Mouse (Mus musculus) embryo, embryonic 11 days (tissue): ENCODE measurements around the gene Hltf.
"Not testable (repeated sequence)": the region's sequence is repeated elsewhere in the genome, so short reads cannot be mapped to it uniquely, and the experiment has no call there.

Experiments used
- DNase-seq: peaks from one replicate; pipeline ENCODE4 v3.0.0-alpha.2; 2015

Hltf gene

DNA sequence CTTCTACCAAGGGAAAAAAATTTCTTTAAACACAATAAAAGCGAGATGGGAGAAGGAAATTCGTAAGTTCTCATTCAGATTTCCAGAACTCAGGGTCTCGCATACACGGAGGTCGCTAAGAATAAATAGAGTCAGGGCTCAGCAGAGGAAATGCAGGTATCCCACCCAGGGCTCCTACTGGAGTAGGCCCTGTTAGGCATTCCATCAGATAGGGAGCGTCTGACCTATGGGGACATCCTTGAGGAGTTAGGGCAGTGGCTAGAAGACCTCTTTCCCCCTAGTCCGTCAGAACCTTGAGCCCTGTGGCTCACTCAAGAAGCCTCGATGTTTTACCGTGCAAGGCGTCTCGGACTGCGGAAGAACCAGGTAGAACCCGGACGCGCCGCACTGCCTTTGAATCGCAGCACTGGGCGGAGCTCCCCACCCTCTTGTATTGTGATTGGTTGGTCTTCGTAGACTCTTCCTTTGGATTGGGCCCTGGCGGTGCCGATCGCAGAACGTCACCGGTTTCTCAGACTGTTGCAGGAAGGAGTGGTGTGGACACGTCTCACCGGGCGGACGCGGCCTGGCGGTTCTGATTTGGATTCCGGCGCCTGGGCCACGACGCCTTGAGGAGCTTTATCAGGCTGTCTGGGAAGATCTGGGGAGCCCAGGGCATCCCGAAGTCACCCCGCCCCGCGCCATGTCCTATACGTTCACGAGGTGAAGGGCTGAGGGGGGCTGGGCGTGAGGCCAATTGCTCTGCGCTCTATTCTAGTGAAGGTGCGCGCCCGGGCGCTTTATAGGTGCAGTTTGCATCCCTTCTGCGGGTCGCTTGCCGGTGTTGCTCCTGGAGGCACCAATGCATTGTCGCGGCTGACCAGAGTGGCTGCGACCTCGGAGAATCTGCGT is at the start of gene Hltf:
Gene Hltf, plus strand, starts transcription at position 506 of the 891 bp plus-strand sequence.
- peak; percentile 94 for DNase-seq

DNA sequence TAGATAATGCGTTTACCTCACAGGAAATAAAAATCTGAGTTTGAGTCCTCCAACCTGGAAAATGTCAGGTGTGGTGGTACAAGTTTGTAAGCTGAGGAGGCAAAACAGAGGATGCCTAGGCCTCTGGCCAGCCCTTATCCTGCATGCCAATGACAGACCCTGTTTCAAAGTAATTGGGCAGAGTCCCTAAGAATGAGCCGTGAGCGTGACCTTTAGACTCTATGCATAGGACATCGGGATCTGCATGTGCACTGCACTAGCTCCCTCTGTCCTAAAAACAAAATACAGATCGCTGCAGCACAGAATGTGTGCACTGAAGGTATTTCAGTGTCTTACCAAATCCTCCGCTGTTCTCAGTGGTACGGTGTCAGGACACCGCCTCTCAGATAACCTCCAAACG is 47.1 kb upstream of the Hltf start:
- DNase-seq: no peak

DNA sequence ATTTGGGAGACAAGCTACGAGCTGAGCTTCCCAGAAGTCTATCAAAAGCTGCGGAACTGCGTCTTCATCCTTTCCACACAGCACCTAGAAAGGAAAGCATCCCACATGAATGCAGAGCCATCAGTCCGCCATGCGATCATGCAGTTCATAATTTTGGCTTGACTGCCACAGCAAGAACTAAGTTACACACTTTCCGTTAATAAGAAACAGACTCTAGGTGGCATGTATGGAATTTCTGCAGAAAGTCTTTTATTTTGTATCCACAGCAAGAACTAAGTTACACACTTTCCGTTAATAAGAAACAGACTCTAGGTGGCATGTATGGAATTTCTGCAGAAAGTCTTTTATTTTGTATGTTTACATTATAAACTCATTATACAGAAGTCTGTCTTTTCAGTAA is 46.7 kb upstream of the Hltf start:
- DNase-seq: peak; percentile 40

DNA sequence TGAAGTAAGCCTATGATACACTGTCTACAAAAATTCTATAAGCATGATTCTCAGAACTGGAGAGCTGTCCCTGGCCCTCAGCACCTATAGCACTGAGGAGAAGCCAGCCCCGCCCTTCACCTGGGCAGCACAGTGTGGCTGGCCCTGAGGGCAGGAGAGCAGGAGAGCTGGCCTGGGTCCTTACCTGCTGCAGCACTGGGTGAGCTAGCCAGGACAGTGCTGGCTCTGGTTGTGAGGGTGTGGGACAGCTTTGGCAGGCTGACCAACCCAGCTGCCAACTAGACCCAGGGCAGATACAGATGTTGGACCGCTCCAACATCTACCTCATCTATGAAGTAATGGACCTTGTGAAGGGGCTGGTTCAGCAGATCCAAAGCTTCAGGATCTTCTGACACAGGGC is 43.2 kb upstream of the Hltf start:
- no peak for DNase-seq

DNA sequence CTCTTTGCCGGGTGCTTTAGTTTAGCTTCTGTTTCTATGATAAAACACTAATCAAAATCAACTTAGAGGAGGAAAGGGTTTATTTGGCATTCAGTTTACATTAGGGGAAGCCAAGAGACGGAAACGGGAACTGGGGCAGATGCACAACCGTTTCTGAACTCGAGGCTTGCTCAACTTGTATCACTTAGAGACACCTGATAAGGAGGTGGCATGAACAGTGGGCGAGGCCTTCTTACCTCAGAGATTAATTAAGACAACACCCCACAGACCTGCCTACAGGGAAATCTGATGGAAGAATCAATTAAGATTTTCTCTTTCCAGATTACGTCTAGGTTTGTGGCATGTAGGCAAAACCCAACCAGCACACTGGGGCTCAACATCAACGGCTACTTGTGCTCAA is 39.5 kb upstream of the Hltf start:
- no peak for DNase-seq

DNA sequence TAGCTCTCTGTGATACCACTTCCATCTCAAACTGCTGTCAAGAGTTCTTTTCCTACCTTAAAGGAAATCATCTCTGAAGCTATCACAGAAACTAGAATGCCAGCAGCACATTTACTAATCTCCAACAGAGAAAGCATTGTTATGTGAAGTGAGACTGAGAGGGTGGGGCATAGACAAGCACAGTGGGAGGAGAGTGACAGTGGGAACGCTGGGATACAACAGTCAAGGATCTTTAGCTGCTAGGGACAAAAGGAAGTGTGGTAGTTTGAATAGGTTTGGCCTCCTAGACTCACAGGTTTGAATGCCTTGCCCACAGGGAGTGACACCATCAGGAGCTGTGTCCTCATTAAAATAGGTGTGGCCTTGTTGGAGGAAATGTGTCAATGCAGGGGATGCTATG is 33.8 kb upstream of the Hltf start:
- no peak for DNase-seq

DNA sequence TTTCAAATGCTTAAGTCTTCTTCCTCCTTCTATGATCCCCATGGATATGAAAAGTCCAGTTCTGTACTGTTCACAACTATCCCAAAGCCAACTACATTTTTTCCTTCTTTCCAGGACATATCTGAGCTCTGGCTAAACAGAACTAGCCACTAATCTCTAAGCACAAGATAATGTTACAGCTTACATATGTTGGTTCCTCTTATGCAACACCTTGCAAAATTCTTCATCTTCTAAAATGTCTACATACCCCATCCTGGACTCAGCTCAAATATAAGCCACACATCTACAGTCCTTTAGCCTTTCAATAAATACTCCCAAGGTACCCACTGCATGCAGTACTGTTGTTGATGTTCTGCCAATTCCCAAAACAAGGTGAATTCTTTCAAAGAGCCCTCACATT is 31.1 kb upstream of the Hltf start:
- DNase-seq: no peak

DNA sequence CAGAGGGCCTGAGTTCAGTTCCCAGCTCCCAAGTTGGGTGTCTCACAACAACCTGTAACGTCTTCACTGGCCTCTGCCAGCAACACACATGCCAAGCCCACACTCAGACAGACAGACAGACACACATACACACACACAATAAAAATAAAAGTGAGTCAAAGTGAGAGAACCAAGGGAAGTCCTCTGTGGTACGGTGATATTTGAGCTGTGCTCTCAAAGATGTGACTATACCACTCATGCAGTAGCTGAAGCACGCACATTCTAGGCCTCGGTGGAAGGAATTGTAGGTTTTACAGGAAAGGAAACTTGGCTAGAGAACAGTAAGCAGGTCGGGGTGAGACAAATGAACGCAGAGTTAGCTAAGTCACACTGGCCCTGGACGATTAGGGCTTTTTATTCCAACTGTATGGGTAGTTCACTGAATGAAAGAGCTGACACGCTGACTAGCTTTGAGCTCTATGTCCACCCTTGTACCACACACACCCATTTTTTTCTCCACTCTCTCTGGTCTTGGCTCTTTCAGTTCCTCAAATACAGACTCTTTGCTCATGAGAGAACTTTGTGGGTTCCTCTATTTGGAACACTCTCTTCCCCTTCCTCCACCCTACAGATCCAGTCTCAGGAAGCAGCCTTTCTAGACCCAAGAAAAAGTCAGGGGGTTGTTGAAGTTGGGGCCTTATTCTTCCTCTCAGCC is 30.5 kb upstream of the Hltf start:
- no peak for DNase-seq

DNA sequence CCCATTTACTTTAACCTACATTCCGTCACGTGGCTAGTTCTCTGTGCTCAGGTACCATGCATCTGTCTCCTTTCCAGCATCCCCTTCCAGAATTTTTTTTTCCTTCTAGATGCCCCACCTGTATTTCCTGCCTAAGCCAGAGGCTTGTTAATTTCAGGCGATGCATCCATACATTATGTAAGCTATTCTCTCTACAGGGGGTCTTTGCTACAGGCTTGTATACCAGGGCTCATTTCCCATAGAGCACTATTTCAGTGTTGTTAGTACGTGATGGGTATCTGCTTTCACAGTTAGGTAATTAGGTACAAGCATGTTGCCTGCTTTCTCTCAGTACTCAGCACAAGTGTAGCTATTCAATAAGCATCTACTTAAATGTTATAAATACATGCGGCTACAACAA is 29.8 kb upstream of the Hltf start:
- DNase-seq: no peak

DNA sequence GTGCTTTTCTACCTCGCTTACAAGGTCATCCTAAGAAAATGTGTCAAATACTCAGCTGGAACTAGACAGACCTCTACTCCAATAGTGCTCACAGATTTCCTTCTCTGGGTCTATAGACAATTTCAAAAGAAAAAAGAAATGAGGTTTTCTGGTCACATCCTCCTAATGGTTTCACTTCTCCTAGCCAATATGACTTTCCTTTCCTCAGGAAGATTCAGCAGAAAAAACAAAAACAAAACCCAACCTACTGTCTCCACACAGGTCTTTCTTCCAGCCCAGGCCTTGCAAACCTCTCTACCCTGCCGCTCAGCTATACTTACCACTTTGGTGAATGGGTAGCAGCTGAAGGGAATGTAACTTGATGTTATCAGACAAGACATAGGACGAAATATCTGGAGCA is 29.0 kb upstream of the Hltf start:
- DNase-seq: no peak

DNA sequence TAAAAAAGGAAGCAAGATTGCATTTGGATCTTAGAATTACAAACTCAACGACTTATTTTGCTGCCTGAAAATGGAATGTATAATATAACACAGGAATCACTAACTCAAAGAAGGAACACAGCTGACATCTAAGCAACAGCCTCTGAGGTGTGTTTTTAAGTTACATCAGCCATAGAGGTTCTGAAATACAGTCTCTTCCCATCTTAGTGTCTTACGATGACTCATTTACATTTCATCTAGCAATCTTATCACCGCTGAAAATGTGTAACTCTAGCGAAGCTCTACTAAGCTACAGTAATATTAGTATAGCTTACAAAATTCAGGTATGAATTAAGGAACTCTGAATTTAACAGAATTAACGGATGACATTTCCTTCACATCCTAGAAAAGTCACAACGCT is 26.8 kb upstream of the Hltf start:
- no peak for DNase-seq

DNA sequence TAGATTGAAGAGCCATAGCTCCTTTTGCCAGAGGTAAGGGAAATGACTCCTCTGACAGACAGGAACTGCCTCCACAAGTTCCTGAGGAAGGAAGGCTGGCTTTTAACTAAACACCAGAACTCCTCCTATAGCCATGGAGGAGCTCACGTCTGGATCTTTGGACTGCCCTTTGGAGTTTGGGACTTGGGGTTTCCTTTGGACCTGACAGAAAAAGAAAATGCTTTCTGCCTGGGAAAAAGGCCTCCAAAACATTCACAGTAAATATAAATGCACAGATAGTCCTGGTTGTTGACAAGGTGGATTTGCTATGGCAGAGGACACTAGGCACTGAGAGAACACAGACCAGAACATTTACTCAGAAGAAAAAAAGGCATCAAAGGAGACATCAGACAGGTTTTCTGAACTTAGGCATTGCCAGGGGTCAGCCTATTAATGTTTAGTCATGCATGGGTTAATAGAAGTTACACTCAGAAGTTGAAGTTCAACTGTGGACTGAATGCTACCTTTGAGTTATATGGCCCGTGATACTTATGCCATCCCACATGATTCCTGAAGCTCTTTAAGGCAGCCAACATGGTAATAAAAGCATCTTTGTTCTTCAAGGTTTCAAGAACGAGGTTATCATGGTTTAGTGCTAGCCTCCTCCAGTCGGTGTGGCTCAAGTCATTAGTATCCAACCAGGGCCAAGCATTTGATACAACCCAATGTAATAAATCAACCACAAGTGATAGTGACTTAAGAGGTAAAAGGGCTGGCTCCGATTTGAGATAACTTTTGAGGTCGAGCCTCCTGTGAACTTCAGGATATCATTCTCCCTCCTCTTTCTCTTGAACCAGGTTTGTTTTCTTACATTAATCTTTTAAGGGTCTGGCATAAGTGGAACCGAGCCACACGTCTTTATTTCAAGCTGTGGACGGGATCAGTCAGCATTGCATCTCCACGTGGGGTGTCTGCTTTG is 23.6 kb upstream of the Hltf start:
- DNase-seq: no peak

DNA sequence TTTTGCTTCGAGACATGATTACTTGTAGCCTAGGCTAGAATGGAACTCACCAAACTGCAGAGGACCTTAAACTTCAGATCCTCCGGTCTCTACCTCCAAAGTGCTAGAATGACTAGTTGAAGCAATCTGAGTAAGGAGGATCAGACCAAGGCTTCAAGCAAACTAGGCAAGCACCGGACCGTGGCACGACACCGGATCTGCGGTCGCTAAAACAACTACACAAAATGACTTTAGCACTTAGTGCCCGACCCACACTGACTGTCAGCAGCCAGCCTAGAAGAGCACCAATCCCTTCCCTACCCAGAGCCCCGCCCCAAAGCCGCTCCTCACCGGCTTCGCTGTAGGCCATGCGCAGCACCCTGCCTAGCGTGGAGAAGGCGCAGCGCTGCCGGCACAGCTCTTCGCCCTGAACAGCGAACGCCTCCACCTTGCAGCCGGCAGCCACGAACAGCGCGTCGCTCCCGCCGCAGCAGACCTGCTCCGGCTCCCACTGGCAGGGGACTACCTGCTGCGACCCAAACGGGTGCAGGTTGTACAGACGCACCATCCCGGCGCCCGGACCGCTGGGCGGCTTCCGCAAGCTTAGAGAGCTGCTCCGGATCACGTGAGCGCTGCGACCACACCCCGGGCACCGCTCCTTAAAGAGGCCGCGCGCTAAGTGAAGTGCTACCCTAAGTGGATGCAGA is 22.7 kb upstream of the Hltf start, which contains the start of gene Hps3:
Gene Hps3, minus strand, starts transcription at position 597 of the 686 bp plus-strand sequence.
- DNase-seq: peak; percentile 94

DNA sequence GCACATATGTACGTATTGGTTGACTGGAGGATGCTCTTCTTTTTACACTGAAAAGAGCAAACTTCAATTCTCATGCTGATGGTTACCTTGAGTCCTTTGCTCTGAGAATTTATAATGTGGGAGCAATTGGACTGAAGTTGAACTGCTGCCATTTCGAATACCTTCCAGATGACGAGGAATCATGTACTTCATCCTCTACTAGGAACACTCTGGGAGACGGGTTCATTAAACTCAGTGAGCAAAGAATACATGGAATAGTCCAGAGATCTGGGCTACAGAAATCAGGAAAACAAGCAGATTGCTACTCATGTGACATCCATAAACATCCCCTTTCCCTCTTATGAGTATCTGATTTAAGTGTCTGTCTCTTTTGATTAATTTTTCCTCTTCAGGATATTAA is 21.5 kb upstream of the Hltf start:
- no peak for DNase-seq

DNA sequence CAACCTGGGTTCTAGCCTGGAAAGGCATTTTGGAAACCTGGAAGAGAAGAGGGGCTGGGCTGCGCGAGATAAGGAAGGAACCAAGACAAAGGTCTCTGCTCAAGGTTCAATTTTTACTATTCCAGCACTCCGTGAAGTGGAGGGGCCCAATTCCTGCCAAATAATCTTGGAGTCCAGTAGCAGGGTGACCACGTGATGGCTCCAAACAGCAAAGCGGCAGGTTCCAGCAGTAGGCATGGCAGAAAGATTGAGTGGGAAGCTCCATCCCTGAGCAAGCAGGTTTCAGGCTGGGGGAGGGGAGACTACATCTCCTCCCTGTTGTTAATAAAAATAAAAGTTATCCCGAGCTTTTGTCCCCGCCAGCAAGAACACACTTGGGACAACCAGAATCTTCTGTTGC is 16.1 kb upstream of the Hltf start:
- DNase-seq: not testable (repeated sequence)

DNA sequence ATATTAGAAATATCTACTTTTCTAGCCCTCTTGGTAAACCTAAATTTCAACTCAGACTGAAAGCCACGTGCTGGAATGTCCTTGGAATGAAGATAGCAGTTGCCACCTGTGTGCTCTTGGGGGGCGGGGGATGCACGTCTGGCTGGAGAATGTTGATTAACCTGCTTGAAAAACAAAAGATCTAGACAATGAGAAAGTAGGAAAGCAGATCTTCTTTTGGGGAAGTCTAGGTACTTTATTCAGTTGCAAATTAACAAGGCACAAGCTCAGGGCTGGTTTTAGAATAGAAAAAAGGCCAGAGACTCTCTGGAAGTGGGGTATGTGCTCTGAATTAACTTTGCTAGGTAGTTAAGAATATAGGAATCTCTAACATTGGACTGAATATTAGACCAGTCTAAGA is 12.9 kb upstream of the Hltf start:
- not testable (repeated sequence) for DNase-seq

DNA sequence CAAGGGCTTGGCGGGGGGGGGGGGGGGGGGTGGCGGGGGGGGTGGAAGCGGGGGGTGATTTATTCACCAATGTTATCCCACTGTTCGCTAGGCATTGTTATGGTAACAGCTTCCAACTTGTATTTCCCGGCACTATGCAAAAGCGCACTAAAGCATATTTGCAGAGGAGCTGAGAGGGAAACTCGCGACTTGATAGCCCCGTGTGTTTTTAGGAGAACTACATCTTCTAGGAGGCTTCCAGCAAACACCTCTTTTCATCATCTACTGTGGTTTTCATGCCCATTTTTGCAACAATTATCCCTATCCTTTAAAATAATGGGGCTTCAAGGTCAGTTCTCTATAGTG is 558 bp downstream of the Hltf start:
- no peak for DNase-seq

DNA sequence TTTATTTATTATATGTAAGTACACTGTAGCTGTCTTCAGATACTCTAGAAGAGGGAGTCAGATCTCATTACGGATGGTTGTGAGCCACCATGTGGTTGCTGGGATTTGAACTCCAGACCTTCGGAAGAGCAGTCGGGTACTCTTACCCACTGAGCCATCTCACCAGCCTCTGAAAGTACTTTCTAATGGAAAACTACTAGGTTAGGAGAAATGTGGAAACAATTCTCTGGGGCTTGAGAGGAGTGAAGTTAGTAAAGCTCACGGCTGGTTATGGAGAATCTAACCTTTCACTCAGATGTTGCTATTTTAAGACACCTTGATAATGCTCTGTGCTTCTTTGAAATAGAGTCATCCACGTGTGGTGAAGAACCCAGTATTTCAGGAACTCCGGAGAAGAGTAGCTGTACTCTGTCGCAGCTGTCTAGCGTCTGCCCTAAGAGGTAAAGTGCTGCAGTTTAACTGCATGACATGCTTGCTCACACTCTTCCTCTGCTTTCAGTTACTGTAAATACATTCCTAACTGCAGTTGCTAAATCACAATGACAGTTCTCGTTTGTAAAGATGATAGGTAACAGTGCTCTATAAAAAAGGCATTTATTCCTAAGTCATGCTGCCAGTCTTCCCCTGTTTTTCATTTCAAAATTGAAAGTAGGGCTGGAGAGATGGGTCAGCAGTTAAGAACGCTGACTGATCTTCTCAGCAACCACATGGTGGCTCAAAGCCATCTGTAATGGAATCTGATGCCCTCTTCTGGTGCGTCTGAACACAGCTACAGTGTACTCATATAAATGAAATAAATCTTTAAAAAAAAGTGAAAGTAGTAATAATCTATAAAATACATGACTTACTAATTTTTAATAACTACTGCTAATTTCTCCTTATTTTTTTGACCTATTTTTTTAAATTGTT is 18.8 kb downstream of the Hltf start:
- DNase-seq: no peak

DNA sequence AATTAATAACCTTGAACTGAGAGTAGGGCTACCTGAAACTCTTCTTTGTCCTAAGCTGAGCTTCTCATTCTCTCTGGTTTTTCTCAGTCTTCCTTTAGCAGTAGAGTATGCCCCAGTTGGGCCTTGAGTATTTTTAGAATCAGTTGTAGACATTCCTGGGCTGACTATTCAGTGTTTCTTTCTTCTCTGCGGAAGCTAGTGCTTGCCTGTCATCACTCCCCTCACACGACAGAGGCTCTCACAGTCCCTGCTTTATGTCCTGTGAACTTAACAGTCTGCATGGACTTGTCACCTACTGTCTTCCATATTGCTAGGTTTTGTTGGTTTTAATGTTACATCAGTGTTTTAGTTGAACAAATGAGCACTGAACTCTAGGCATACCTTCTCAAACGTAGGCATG is 24.6 kb downstream of the Hltf start:
- no peak for DNase-seq

DNA sequence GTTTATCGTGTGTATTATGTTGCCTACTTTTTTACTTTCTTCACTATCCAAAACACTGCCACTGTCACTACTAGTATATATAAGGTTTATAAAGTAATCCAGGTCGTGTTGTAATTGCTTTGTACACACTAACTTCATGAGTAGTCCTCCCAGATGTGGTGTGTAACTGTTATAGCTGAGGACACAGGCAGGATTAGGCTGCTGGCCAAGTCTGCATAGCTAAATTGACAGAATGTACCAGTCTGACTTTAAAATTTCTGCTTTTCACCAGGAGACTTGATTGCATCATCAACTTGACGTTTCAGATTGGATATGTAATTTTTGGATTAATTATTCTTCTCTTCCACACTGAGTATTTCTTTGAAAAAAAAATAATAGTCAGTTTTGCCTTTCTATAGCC is 46.2 kb downstream of the Hltf start:
- DNase-seq: no peak

DNA sequence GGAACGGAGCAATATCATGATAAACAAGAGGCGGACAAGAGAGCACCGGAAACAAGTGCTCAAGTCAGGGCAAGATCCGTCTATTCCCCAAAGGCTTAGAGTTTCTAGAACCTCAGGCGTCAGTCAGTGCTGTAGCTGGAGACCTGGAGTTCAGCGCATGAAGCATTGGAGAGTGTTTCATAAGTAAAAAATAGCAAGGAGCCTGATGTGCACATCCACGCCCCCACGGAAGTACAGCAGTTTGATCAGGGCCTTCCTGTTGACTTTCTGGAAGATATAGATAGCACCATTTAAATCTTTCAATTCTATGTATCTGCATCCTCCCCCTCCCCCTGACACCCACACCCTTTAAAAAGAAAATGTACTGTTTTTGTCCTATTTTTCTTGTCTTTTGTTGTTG is 46.7 kb downstream of the Hltf start:
- no peak for DNase-seq

DNA sequence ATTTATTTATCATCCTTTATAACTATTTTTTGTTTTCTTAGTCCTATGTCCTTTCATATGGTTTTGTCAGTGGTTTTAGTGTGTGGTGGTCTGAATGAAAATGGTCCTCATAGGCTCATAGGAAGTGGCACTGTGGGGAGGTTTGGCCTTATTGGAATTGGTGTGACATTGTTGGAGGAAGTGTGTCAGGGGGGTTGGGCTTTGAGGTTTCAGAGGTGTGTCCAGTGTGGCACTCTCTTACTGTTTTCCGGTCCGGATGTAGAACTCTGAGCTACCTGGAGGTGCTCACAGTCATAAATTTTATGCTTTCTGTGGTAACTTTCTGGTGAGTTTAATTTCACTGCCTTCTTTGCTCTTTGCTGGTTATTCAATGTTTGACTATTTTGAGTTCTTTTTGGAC is 47.2 kb downstream of the Hltf start:
- DNase-seq: no peak
